Mouse (Mus musculus) layer of hippocampus, adult 8-10 months (tissue): ENCODE data around the gene Cyp3a16. TPM values are rescaled to one million over a fixed set of nuclear protein-coding genes. Genes with fewer than 3 reads are reported as not detected.
"Not testable (repeated sequence)": the region's sequence is repeated elsewhere in the genome, so short reads cannot be mapped to it uniquely, and the experiment has no call there.

Experiments used
- DNase-seq, 2 experiments: peaks; one replicate each; pipeline ENCODE4 v3.0.0; 2022; ENCODE audit warnings: low spot score in 2 of 2
- total RNA-seq, 4 experiments: library from RNA; stranded (reverse); gene quantifications; 2 replicates each; pipeline ENCODE4 v1.2.4; 2022

The Cyp3a16 gene
- not detected for total RNA-seq

GRCm38 (mm10) chr5:145469623-145470022, at the start of gene Cyp3a16:
Gene Cyp3a16 (minus strand): TSS chr5:145469723.
- not testable (repeated sequence) for DNase-seq

GRCm38 (mm10) chr5:145490300-145490699, 20.8 kb upstream of the Cyp3a16 start:
- no peak for DNase-seq

- DNase-seq: no peak
Observed at GRCm38 (mm10) chr5:145464304-145465088, 5.0 kb downstream of the Cyp3a16 start.

- no peak for DNase-seq
Observed at GRCm38 (mm10) chr5:145462321-145462720, 7.2 kb downstream of the Cyp3a16 start.

GRCm38 (mm10) chr5:145454389-145454788, 15.1 kb downstream of the Cyp3a16 start:
- no peak for DNase-seq

- DNase-seq: no peak
Observed at GRCm38 (mm10) chr5:145433688-145434087, 35.8 kb downstream of the Cyp3a16 start.

GRCm38 (mm10) chr5:145431004-145431403, 38.5 kb downstream of the Cyp3a16 start:
- no peak for DNase-seq

- DNase-seq: no peak
Observed at GRCm38 (mm10) chr5:145422287-145422686, 47.2 kb downstream of the Cyp3a16 start.

GRCm38 (mm10) chr5:145415416-145415815, 54.1 kb downstream of the Cyp3a16 start:
- not testable (repeated sequence) for DNase-seq

Other genes starting within 250 kb of the Cyp3a16 start
- 10 to 100 TPM; 29.7 to 30.8 (median 30.4) TPM for gene Zfp655, start 238.0 kb downstream of the Cyp3a16 start, total RNA-seq
- gene Zscan25, start 189.2 kb downstream of the Cyp3a16 start, total RNA-seq: 10 to 100 TPM; 18.2 to 25.7 (median 22.3) TPM
- gene Cyp3a57, start 124.4 kb downstream of the Cyp3a16 start, total RNA-seq: under 1 TPM in 2 of 4 experiments, not detected in 2; 0.32 to 0.43 TPM
- gene Cyp3a41b, start 115.0 kb upstream of the Cyp3a16 start, total RNA-seq: not detected